Mouse (Mus musculus) MEL (cell line): ENCODE data around the gene Helz.

Experiments
- CTCF ChIP-seq, 3 experiments: IDR thresholded peaks in 2 of 3; conservative IDR thresholded peaks in 1 of 3; 2 replicates each; pipeline ENCODE4 v1.5.1; 2011 to 2012; ENCODE audit warnings: low read length in 3 of 3, low read depth in 2 of 3, mild to moderate bottlenecking in 2 of 3, improper control_type of control experiment in 1 of 3, inconsistent platforms in 1 of 3, mixed read lengths in 1 of 3, moderate library complexity in 1 of 3; ENCODE audit not compliant: control insufficient read depth in 1 of 3, insufficient read depth in 1 of 3, poor library complexity in 1 of 3, severe bottlenecking in 1 of 3
- MEF2A ChIP-seq: IDR thresholded peaks from 2 replicates; pipeline ENCODE4 v1.6.1; 2014; ENCODE audit warnings: low read depth, mild to moderate bottlenecking, inconsistent platforms, low read length, improper control_type of control experiment; ENCODE audit not compliant: poor library complexity, insufficient replicate concordance, severe bottlenecking; ENCODE audit errors: extremely low read depth
- NELFE ChIP-seq: IDR thresholded peaks from 2 replicates; pipeline ENCODE4 v1.6.1; 2011; ENCODE audit warnings: low read depth, low read length, improper control_type of control experiment
- POLR2A ChIP-seq, 2 experiments: IDR thresholded peaks; 2 replicates each; pipeline ENCODE4 v1.6.1; 2011 to 2012; ENCODE audit warnings: low read length in 2 of 2, mild to moderate bottlenecking in 2 of 2, control low read depth in 1 of 2, improper control_type of control experiment in 1 of 2, low read depth in 1 of 2, moderate library complexity in 1 of 2; ENCODE audit not compliant: control insufficient read depth in 1 of 2, insufficient read depth in 1 of 2, poor library complexity in 1 of 2
- POLR2AphosphoS2 ChIP-seq: IDR thresholded peaks from 2 replicates; pipeline ENCODE4 v1.6.1; 2011; ENCODE audit warnings: low read length, improper control_type of control experiment
- USF1 ChIP-seq: IDR thresholded peaks from 2 replicates; pipeline ENCODE4 v1.6.1; 2014; ENCODE audit warnings: low read depth, mild to moderate bottlenecking, inconsistent platforms, low read length, improper control_type of control experiment, moderate library complexity
- ZKSCAN1 ChIP-seq: IDR thresholded peaks from 2 replicates; pipeline ENCODE4 v1.6.1; 2012; ENCODE audit warnings: low read depth, mild to moderate bottlenecking, inconsistent platforms, low read length, improper control_type of control experiment, moderate library complexity
- ZMIZ1 ChIP-seq: IDR thresholded peaks from 2 replicates; pipeline ENCODE4 v1.6.1; 2012; ENCODE audit warnings: low read depth, mild to moderate bottlenecking, inconsistent platforms, low read length, improper control_type of control experiment, moderate library complexity

GRCm38 (mm10) chr11:107597381-107597780 lies 49.7 kb downstream of the Helz start:
- TF ChIP-seq NELFE (no peak), USF1 (no peak), CTCF (IDR thresholded peaks at IDR 0.05 in 2 of 3, conservative IDR thresholded peaks at IDR 0.05 in 1 of 3; ENCODE audit: control insufficient read depth in 1 of 3, insufficient read depth in 1 of 3, low read depth in 2 of 3, low read length in 3 of 3, poor library complexity in 1 of 3, severe bottlenecking in 1 of 3) (no peak), MEF2A (no peak), POLR2A (IDR thresholded peaks at IDR 0.05; ENCODE audit: control insufficient read depth in 1 of 2, insufficient read depth in 1 of 2, low read depth in 1 of 2, low read length in 2 of 2, poor library complexity in 1 of 2) (no peak), POLR2AphosphoS2 (no peak), ZKSCAN1 (no peak), ZMIZ1 (no peak)
